ENCODE assay signal across 24 mouse cellular contexts in the genomic region with DNA sequence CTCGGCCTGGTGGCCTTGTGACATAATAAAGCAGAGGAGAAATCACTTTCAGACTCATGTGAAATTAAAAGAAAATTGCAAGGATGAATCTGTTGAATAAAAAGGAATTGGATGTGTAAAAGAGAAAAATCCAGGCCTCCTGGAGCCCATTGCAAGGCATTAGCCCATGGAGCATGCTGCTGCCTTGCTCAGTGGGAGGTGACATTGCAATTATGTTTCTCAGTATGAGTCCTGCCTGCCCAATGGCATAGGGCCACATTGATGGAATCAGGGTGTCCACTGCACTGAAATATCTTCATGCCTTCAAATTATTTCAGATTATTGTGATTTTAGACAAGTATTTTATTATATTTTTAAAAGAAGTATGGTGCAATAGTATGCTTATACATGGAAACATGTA.
DNase-seq lines count a peak whose midpoint lies in the region; ATAC-seq and TF ChIP-seq lines count a peak whose summit lies in the region.
"Had no signal": no experiment of that assay in that cellular context is flagged by ENCODE, and none has a peak within 500 bp of the region (broad histone marks: within the 10 kb centered on the region; RNA-seq: fewer than 3 reads in every experiment).

No protein-coding gene starts in this region.

- 57% methylated on average over 1 of the region's 1 CpGs for whole genome bisulfite sequencing in hindbrain, postnatal 0 days
- WGBS in hindbrain, embryonic 16.5 days, result 41% methylated on average over 1 of the region's 1 CpGs
- 62% methylated on average over 1 of the region's 1 CpGs for WGBS in neural tube, embryonic 14.5 days
- 96% methylated on average over 1 of the region's 1 CpGs for WGBS in liver, embryonic 11.5 days

- H3K36me3 ChIP-seq in hindbrain, postnatal 0 days (ENCODE audit: insufficient read depth, low read length), result no peaks in the 10 kb centered on the region
- H3K36me3 ChIP-seq in hindbrain, embryonic 16.5 days (ENCODE audit: control insufficient read depth, insufficient read depth, low read length), result no peaks in the 10 kb centered on the region
- no peaks in the 10 kb centered on the region for H3K36me3 ChIP-seq in neural tube, embryonic 14.5 days (ENCODE audit: control insufficient read depth, insufficient read depth, low read length)
- no peaks in the 10 kb centered on the region for H3K36me3 ChIP-seq in liver, embryonic 11.5 days (ENCODE audit: control insufficient read depth, insufficient read depth, low read length)
- H3K36me3 ChIP-seq: heart, embryonic 13.5 days; liver, embryonic 15.5 days; neural tube, embryonic 15.5 days had no signal

- no peaks in the 10 kb centered on the region for H3K9me3 ChIP-seq in hindbrain, postnatal 0 days (ENCODE audit: low read length)
- no peaks in the 10 kb centered on the region for H3K9me3 ChIP-seq in hindbrain, embryonic 16.5 days (ENCODE audit: control insufficient read depth, low read length)
- no peaks in the 10 kb centered on the region for H3K9me3 ChIP-seq in neural tube, embryonic 14.5 days (ENCODE audit: control insufficient read depth, low read length)
- no peaks in the 10 kb centered on the region for H3K9me3 ChIP-seq in liver, embryonic 11.5 days (ENCODE audit: control insufficient read depth, low read length)
- H3K9me3 ChIP-seq: liver, embryonic 15.5 days; neural tube, embryonic 15.5 days had no signal

- TF ChIP-seq CTCF in hindbrain, postnatal 0 days (IDR thresholded peaks at IDR 0.05; ENCODE audit: low read depth), result no peak

- H3K27ac ChIP-seq in hindbrain, postnatal 0 days, result no peak overlapping the region
- no peak overlapping the region for H3K27ac ChIP-seq in hindbrain, embryonic 16.5 days (ENCODE audit: low read depth, low read length)
- H3K27ac ChIP-seq in neural tube, embryonic 14.5 days (ENCODE audit: low read depth, low read length), result no peak overlapping the region
- H3K27ac ChIP-seq in liver, embryonic 11.5 days (ENCODE audit: low read depth, low read length), result no peak overlapping the region
- H3K27ac ChIP-seq: heart, embryonic 13.5 days; hindbrain, embryonic 14.5 days; liver, embryonic 15.5 days; neural tube, embryonic 15.5 days had no signal

- H3K4me3 ChIP-seq in hindbrain, postnatal 0 days (ENCODE audit: low read length), result no peak overlapping the region
- no peak overlapping the region for H3K4me3 ChIP-seq in hindbrain, embryonic 16.5 days (ENCODE audit: low read length)
- H3K4me3 ChIP-seq in neural tube, embryonic 14.5 days (ENCODE audit: low read depth, low read length), result no peak overlapping the region
- H3K4me3 ChIP-seq in liver, embryonic 11.5 days (ENCODE audit: low read depth, low read length), result no peak overlapping the region
- H3K4me3 ChIP-seq: erythroblast, embryonic 14.5 days; heart, embryonic 13.5 days; liver, embryonic 15.5 days; neural tube, embryonic 15.5 days had no signal

- no peak overlapping the region for H3K4me2 ChIP-seq in hindbrain, postnatal 0 days (ENCODE audit: low read depth, low read length)
- H3K4me2 ChIP-seq in hindbrain, embryonic 16.5 days (ENCODE audit: low read length), result no peak overlapping the region
- no peak overlapping the region for H3K4me2 ChIP-seq in neural tube, embryonic 14.5 days (ENCODE audit: low read depth, low read length)
- no peak overlapping the region for H3K4me2 ChIP-seq in liver, embryonic 11.5 days
- H3K4me2 ChIP-seq: heart, embryonic 13.5 days; hindbrain, embryonic 14.5 days; liver, embryonic 15.5 days; lung, embryonic 14.5 days; neural tube, embryonic 15.5 days had no signal

- H3K27me3 ChIP-seq in hindbrain, postnatal 0 days (ENCODE audit: insufficient read depth, low read length), result no peaks in the 10 kb centered on the region
- H3K27me3 ChIP-seq in hindbrain, embryonic 16.5 days (replicated peaks; ENCODE audit: control insufficient read depth, insufficient read depth, low read length), result no peaks in the 10 kb centered on the region
- H3K27me3 ChIP-seq in neural tube, embryonic 14.5 days (ENCODE audit: control insufficient read depth, insufficient read depth, low read length), result no peaks in the 10 kb centered on the region
- H3K27me3 ChIP-seq in liver, embryonic 11.5 days (replicated peaks; ENCODE audit: control insufficient read depth, insufficient read depth, low read length), result no peaks in the 10 kb centered on the region
- H3K27me3 ChIP-seq: heart, embryonic 13.5 days; liver, embryonic 15.5 days; neural tube, embryonic 15.5 days had no signal

- ATAC-seq in hindbrain, postnatal 0 days, result peak; percentile 79; the same call in 1 of the 2 replicates
- no peak for ATAC-seq in hindbrain, embryonic 16.5 days
- ATAC-seq in neural tube, embryonic 14.5 days (ENCODE audit: low read depth), result 0 out of 2 replicates have a peak, but pooled peaks have one; percentile 45
- no peak for ATAC-seq in liver, embryonic 11.5 days (replicated peaks; ENCODE audit: low FRiP score)
- ATAC-seq: CD4-positive, CD25-positive, alpha-beta regulatory T cell, adult 4 months had no signal

- peak; percentile 61 for DNase-seq in hindbrain, postnatal 0 days (ENCODE audit: low spot score)
- no peak for DNase-seq in neural tube, embryonic 10.5 days (ENCODE audit: extremely low spot score, low spot score)
- peak; percentile 40 to 55 for DNase-seq in cerebellum, postnatal 14 days
- no peak for DNase-seq in right cerebral cortex, postnatal 36 days (ENCODE audit: low spot score in 2 of 2)
- DNase-seq in liver, embryonic 11.5 days (ENCODE audit: low spot score), result no peak
- DNase-seq: adrenal gland, postnatal 25 days; gastrocnemius, postnatal 10 days; heart, postnatal 10 days; kidney, adult 18-20 months; kidney, postnatal 4 days; layer of hippocampus, postnatal 36 days; liver; lung, postnatal 14 days; right cerebral cortex, postnatal 25 days; thymus, postnatal 4 days had no signal

- H3K9ac ChIP-seq in hindbrain, postnatal 0 days (replicated peaks; ENCODE audit: low read length), result no peak overlapping the region
- no peak overlapping the region for H3K9ac ChIP-seq in hindbrain, embryonic 16.5 days (ENCODE audit: low read depth, low read length)
- H3K9ac ChIP-seq in neural tube, embryonic 14.5 days (replicated peaks; ENCODE audit: low read depth, low read length), result no peak overlapping the region
- H3K9ac ChIP-seq in liver, embryonic 11.5 days (ENCODE audit: low read depth, low read length), result no peak overlapping the region
- H3K9ac ChIP-seq: heart, embryonic 13.5 days; hindbrain, embryonic 14.5 days; liver, embryonic 15.5 days; lung, embryonic 14.5 days; neural tube, embryonic 15.5 days had no signal

- H3K4me1 ChIP-seq in hindbrain, postnatal 0 days (ENCODE audit: insufficient read depth, low read length), result no peaks in the 10 kb centered on the region
- no peaks in the 10 kb centered on the region for H3K4me1 ChIP-seq in hindbrain, embryonic 16.5 days (ENCODE audit: control insufficient read depth, insufficient read depth, low read depth, low read length)
- H3K4me1 ChIP-seq in neural tube, embryonic 14.5 days (ENCODE audit: control insufficient read depth, insufficient read depth, low read length), result no peaks in the 10 kb centered on the region
- H3K4me1 ChIP-seq in liver, embryonic 11.5 days (replicated peaks; ENCODE audit: control insufficient read depth, insufficient read depth, low read length), result no peaks in the 10 kb centered on the region
- H3K4me1 ChIP-seq: heart, embryonic 13.5 days; liver, embryonic 15.5 days; neural tube, embryonic 15.5 days had no signal

Comparison
In these comparisons a context has a peak if more than half of its experiments do, and no peak if none do; other contexts are left out.
1. ATAC-seq: peak in hindbrain, postnatal 0 days (single experiment) and neural tube, embryonic 14.5 days (single experiment); none in hindbrain, embryonic 16.5 days (single experiment) and liver, embryonic 11.5 days (single experiment).
2. DNase-seq: peak in hindbrain, postnatal 0 days (single experiment) and cerebellum, postnatal 14 days (2 of 2); none in neural tube, embryonic 10.5 days (single experiment), right cerebral cortex, postnatal 36 days (0 of 2) and liver, embryonic 11.5 days (single experiment).